Mouse (Mus musculus): ENCODE data around the gene Zbp1. TPM values are rescaled to one million over a fixed set of nuclear protein-coding genes. Genes with fewer than 3 reads are reported as not detected.
A peak's percentile ranks its signal among the peaks of the same experiment; 100 is the strongest.

The Zbp1 gene
- polyA plus RNA-seq, 1 experiment from 2014 or later, result 4.9 TPM

- H3K27me3 ChIP-seq (ENCODE audit: insufficient read depth, low read length), result no peaks in the 10 kb centered on the region
- H3K36me3 ChIP-seq (replicated peaks; ENCODE audit: insufficient read depth, low read length), result no peaks in the 10 kb centered on the region
- no peak overlapping the region for H3K4me3 ChIP-seq (ENCODE audit: low read depth, low read length)
- ATAC-seq, result peak; percentile 51
- H3K9me3 ChIP-seq (ENCODE audit: low read length), result no peaks in the 10 kb centered on the region
- H3K9ac ChIP-seq (replicated peaks), result no peak overlapping the region
- no peak overlapping the region for H3K4me2 ChIP-seq (ENCODE audit: low read depth, low read length)
- H3K4me1 ChIP-seq (ENCODE audit: insufficient read depth), result no peaks in the 10 kb centered on the region
- peak overlapping the region; percentile 5; the same call in 1 of the 2 replicates for H3K27ac ChIP-seq (ENCODE audit: low read depth)
- WGBS (ENCODE audit: insufficient replicate concordance), result 49% methylated on average over 24 of the region's 24 CpGs
- DNase-seq, result peak; percentile 75
- no peak for TF ChIP-seq EP300 (IDR thresholded peaks at IDR 0.05; ENCODE audit: low read depth)
- peak; percentile 89 for TF ChIP-seq CTCF (IDR thresholded peaks at IDR 0.05; ENCODE audit: low read depth)
Measured at GRCm38 (mm10) chr2:173159354-173160311, 59.1 kb downstream of the Zbp1 start.

- H3K9ac ChIP-seq (replicated peaks), result no peak overlapping the region; the same call in 1 of the 2 replicates
- H3K36me3 ChIP-seq (replicated peaks; ENCODE audit: insufficient read depth, low read length), result no peaks in the 10 kb centered on the region
- no peak overlapping the region for H3K4me3 ChIP-seq (ENCODE audit: low read depth, low read length)
- WGBS (ENCODE audit: insufficient replicate concordance), result 79% methylated on average over 19 of the region's 19 CpGs
- H3K27me3 ChIP-seq (ENCODE audit: insufficient read depth, low read length), result no peaks in the 10 kb centered on the region
- TF ChIP-seq CTCF (IDR thresholded peaks at IDR 0.05; ENCODE audit: low read depth) (no peak), EP300 (IDR thresholded peaks at IDR 0.05; ENCODE audit: low read depth) (peak; percentile 22; the same call in 1 of the 2 replicates)
- DNase-seq (peak; percentile 33), ATAC-seq (peak; percentile 6)
- H3K27ac ChIP-seq (ENCODE audit: low read depth), result peak overlapping the region; percentile 50; the same call in 1 of the 2 replicates
- no peaks in the 10 kb centered on the region for H3K4me1 ChIP-seq (ENCODE audit: insufficient read depth)
- no peak overlapping the region; the same call in 1 of the 2 replicates for H3K4me2 ChIP-seq (ENCODE audit: low read depth, low read length)
- H3K9me3 ChIP-seq (ENCODE audit: low read length), result no peaks in the 10 kb centered on the region
Measured at GRCm38 (mm10) chr2:173158390-173159055, 60.2 kb downstream of the Zbp1 start.

- no peak for ATAC-seq
- Histone ChIP-seq H3K9ac (replicated peaks) (no peak overlapping the region; the same call in 1 of the 2 replicates), H3K4me2 (ENCODE audit: low read depth, low read length) (no peak overlapping the region; the same call in 1 of the 2 replicates), H3K9me3 (ENCODE audit: low read length) (no peaks in the 10 kb centered on the region), H3K4me3 (ENCODE audit: low read depth, low read length) (no peak overlapping the region), H3K4me1 (ENCODE audit: insufficient read depth) (no peaks in the 10 kb centered on the region), H3K36me3 (replicated peaks; ENCODE audit: insufficient read depth, low read length) (no peaks in the 10 kb centered on the region), H3K27ac (ENCODE audit: low read depth) (peak overlapping the region; percentile 50; the same call in 1 of the 2 replicates), H3K27me3 (ENCODE audit: insufficient read depth, low read length) (no peaks in the 10 kb centered on the region)
- TF ChIP-seq CTCF (IDR thresholded peaks at IDR 0.05; ENCODE audit: low read depth) (no peak), EP300 (IDR thresholded peaks at IDR 0.05; ENCODE audit: low read depth) (no peak)
- DNase-seq, result peak; percentile 34
- WGBS (ENCODE audit: insufficient replicate concordance), result 89% methylated on average over 4 of the region's 4 CpGs
Measured at GRCm38 (mm10) chr2:173157871-173158270, 60.9 kb downstream of the Zbp1 start.

- H3K4me1 ChIP-seq (ENCODE audit: insufficient read depth), result no peaks in the 10 kb centered on the region
- DNase-seq, result peak; percentile 30
- no peaks in the 10 kb centered on the region for H3K9me3 ChIP-seq (ENCODE audit: low read length)
- H3K27ac ChIP-seq (ENCODE audit: low read depth), result peak overlapping the region; percentile 50
- no peaks in the 10 kb centered on the region for H3K27me3 ChIP-seq (ENCODE audit: insufficient read depth, low read length)
- 49% methylated on average over 4 of the region's 4 CpGs for WGBS (ENCODE audit: insufficient replicate concordance)
- H3K36me3 ChIP-seq (replicated peaks; ENCODE audit: insufficient read depth, low read length), result no peaks in the 10 kb centered on the region
- no peak overlapping the region for H3K9ac ChIP-seq (replicated peaks)
- no peak for ATAC-seq
- TF ChIP-seq CTCF (IDR thresholded peaks at IDR 0.05; ENCODE audit: low read depth), result no peak
- TF ChIP-seq EP300 (IDR thresholded peaks at IDR 0.05; ENCODE audit: low read depth), result peak; percentile 50; the same call in 1 of the 2 replicates
- H3K4me3 ChIP-seq (ENCODE audit: low read depth, low read length), result no peak overlapping the region
- H3K4me2 ChIP-seq (ENCODE audit: low read depth, low read length), result no peak overlapping the region
Measured at GRCm38 (mm10) chr2:173157376-173157775, 61.3 kb downstream of the Zbp1 start.

- Histone ChIP-seq H3K27ac (ENCODE audit: low read depth) (peak overlapping the region; percentile 50), H3K9ac (replicated peaks) (peak overlapping the region; percentile 44), H3K9me3 (ENCODE audit: low read length) (no peaks in the 10 kb centered on the region), H3K4me2 (ENCODE audit: low read depth, low read length) (peak overlapping the region; percentile 23; the same call in 1 of the 2 replicates), H3K36me3 (replicated peaks; ENCODE audit: insufficient read depth, low read length) (no peaks in the 10 kb centered on the region), H3K27me3 (ENCODE audit: insufficient read depth, low read length) (no peaks in the 10 kb centered on the region), H3K4me3 (ENCODE audit: low read depth, low read length) (no peak overlapping the region), H3K4me1 (ENCODE audit: insufficient read depth) (peaks cover 3% of the 10 kb centered on the region)
- TF ChIP-seq CTCF (IDR thresholded peaks at IDR 0.05; ENCODE audit: low read depth), result no peak
- 80% methylated on average over 13 of the region's 13 CpGs for WGBS (ENCODE audit: insufficient replicate concordance)
- DNase-seq (peak; percentile 48), ATAC-seq (no peak)
Measured at GRCm38 (mm10) chr2:173156923-173157322, 61.8 kb downstream of the Zbp1 start.

Other genes with a start within 250 kb of the Zbp1 start
- 0.07 and 0.09 TPM in 2 replicates for gene Spo11, start 241.2 kb downstream of the Zbp1 start, polyA plus RNA-seq (2015; fragmentation: Nextera tagmentation; extraction: Ambion mirVana)
- 40.0 and 41.5 TPM in 2 replicates for gene Rae1, start 218.8 kb downstream of the Zbp1 start, polyA plus RNA-seq (2015; fragmentation: Nextera tagmentation; extraction: Ambion mirVana)
- gene Rbm38, start 198.4 kb downstream of the Zbp1 start, polyA plus RNA-seq (2015; fragmentation: Nextera tagmentation; extraction: Ambion mirVana), result 124 and 126 TPM in 2 replicates
- 0.21 and 0.25 TPM in 2 replicates for gene Ctcfl, start 99.4 kb downstream of the Zbp1 start, polyA plus RNA-seq (2015; fragmentation: Nextera tagmentation; extraction: Ambion mirVana)
- gene Pck1, start 65.9 kb downstream of the Zbp1 start, polyA plus RNA-seq (2015; fragmentation: Nextera tagmentation; extraction: Ambion mirVana), result 414 and 703 TPM in 2 replicates
- gene Pmepa1, start 57.6 kb upstream of the Zbp1 start, polyA plus RNA-seq (2015; fragmentation: Nextera tagmentation; extraction: Ambion mirVana), result 0.21 and 0.36 TPM in 2 replicates

All from liver, postnatal 0 days (tissue).